Mouse (Mus musculus): ENCODE measurements at regions not wholly inside any gene's neighbourhood (a gene's known extent, or its start where the extent isn't known, plus 50 kb on each side); places are given as distances from the start of the nearest gene placed in this dataset.
A peak's percentile ranks its signal among the peaks of the same experiment; 100 is the strongest.

- no peak for DNase-seq
Observed at GRCm38 (mm10) chr1:169872865-169873264, 55.6 kb upstream of the Ccdc190 start.

GRCm38 (mm10) chr1:169868636-169869035 lies 59.8 kb upstream of the Ccdc190 start:
- no peak for DNase-seq

GRCm38 (mm10) chr1:169867453-169867852 lies 61.0 kb upstream of the Ccdc190 start:
- DNase-seq, result no peak

- DNase-seq, result no peak
Observed at GRCm38 (mm10) chr1:169866840-169867239, 61.6 kb upstream of the Ccdc190 start.

- no peak for DNase-seq
Observed at GRCm38 (mm10) chr1:169859041-169859440, 69.4 kb upstream of the Ccdc190 start.

GRCm38 (mm10) chr1:169851663-169852062 lies 76.8 kb upstream of the Ccdc190 start:
- no peak for DNase-seq

GRCm38 (mm10) chr1:169848254-169849015 lies 80.0 kb upstream of the Ccdc190 start:
- peak; percentile 27 for DNase-seq

GRCm38 (mm10) chr1:169842490-169842889 lies 86.0 kb upstream of the Ccdc190 start:
- no peak for DNase-seq

GRCm38 (mm10) chr1:169840948-169841347 lies 87.5 kb upstream of the Ccdc190 start:
- DNase-seq, result no peak

GRCm38 (mm10) chr1:169840056-169840728 lies 88.3 kb upstream of the Ccdc190 start:
- no peak for DNase-seq

GRCm38 (mm10) chr1:169833385-169833784 lies 85.9 kb upstream of the Rgs4 start:
- DNase-seq, result no peak

- DNase-seq, result no peak
Observed at GRCm38 (mm10) chr1:169831326-169832066, 84.1 kb upstream of the Rgs4 start.

- no peak for DNase-seq
Observed at GRCm38 (mm10) chr1:169830596-169830995, 83.2 kb upstream of the Rgs4 start.

- DNase-seq, result no peak
Observed at GRCm38 (mm10) chr1:169822034-169822433, 74.6 kb upstream of the Rgs4 start.

GRCm38 (mm10) chr1:169819404-169819949 lies 72.0 kb upstream of the Rgs4 start:
- no peak for DNase-seq

GRCm38 (mm10) chr1:169816939-169817338 lies 69.5 kb upstream of the Rgs4 start:
- DNase-seq, result no peak

GRCm38 (mm10) chr1:169812512-169813101 lies 65.2 kb upstream of the Rgs4 start:
- no peak for DNase-seq

GRCm38 (mm10) chr1:169803428-169804138 lies 56.1 kb upstream of the Rgs4 start:
- no peak for DNase-seq

- DNase-seq, result no peak
Observed at GRCm38 (mm10) chr1:169802868-169803267, 55.4 kb upstream of the Rgs4 start.

- no peak for DNase-seq
Observed at GRCm38 (mm10) chr1:169802053-169802830, 54.8 kb upstream of the Rgs4 start.
